Comparison of ENCODE assay signal across 9 mouse cellular contexts in genomic region chr2:75137133-75137982, GRCm38 (mm10).
DNase-seq lines count a peak whose midpoint lies in the region; ATAC-seq and TF ChIP-seq lines count a peak whose summit lies in the region.
"Had no signal": no experiment of that assay in that cellular context is flagged by ENCODE, and none has a peak within 500 bp of the region (broad histone marks: within the 10 kb centered on the region; RNA-seq: fewer than 3 reads in every experiment).

No protein-coding gene starts in this region.

- 0 out of 2 replicates have a peak, but pooled peaks cover 6% of the 10 kb centered on the region for H3K4me1 ChIP-seq in lung, postnatal 0 days (ENCODE audit: insufficient read depth, low read depth, low read length)
- H3K4me1 ChIP-seq in embryonic facial prominence, embryonic 15.5 days, result peaks cover 10% of the 10 kb centered on the region
- peaks cover 21% of the 10 kb centered on the region for H3K4me1 ChIP-seq in hindbrain, embryonic 15.5 days (replicated peaks)
- H3K4me1 ChIP-seq in liver, embryonic 13.5 days (replicated peaks), result 0 out of 2 replicates have a peak, but pooled peaks cover 6% of the 10 kb centered on the region
- H3K4me1 ChIP-seq in testis, adult 2 months (ENCODE audit: control insufficient read depth, insufficient read depth, low read length), result peaks cover 4% of the 10 kb centered on the region

- peak; percentile 5; the same call in 1 of the 2 replicates for ATAC-seq in lung, postnatal 0 days
- ATAC-seq in embryonic facial prominence, embryonic 15.5 days (ENCODE audit: insufficient number of reproducible peaks, low FRiP score, low TSS enrichment, low read depth), result peak; percentile 54; the same call in 1 of the 2 replicates
- peak; percentile 23; the same call in 1 of the 2 replicates for ATAC-seq in hindbrain, embryonic 15.5 days (ENCODE audit: low FRiP score, low read depth)
- ATAC-seq in liver, embryonic 13.5 days (ENCODE audit: low read depth), result no peak
- ATAC-seq in inflammation-experienced regulatory T-cells, adult 6 months, result no peak

- H3K9ac ChIP-seq in lung, postnatal 0 days (replicated peaks; ENCODE audit: low read depth), result no peak overlapping the region
- no peak overlapping the region for H3K9ac ChIP-seq in embryonic facial prominence, embryonic 15.5 days
- peak overlapping the region; percentile 54 for H3K9ac ChIP-seq in hindbrain, embryonic 15.5 days
- H3K9ac ChIP-seq in liver, embryonic 13.5 days, result no peak overlapping the region

- H3K4me2 ChIP-seq in lung, postnatal 0 days (replicated peaks; ENCODE audit: low read depth, low read length), result peak overlapping the region; percentile 53
- H3K4me2 ChIP-seq in embryonic facial prominence, embryonic 15.5 days (replicated peaks), result peak overlapping the region; percentile 76
- peak overlapping the region; percentile 92 for H3K4me2 ChIP-seq in hindbrain, embryonic 15.5 days
- H3K4me2 ChIP-seq in liver, embryonic 13.5 days, result peak overlapping the region; percentile 57

- no peak for TF ChIP-seq EP300 in lung, postnatal 0 days (IDR thresholded peaks at IDR 0.05)

- no peaks in the 10 kb centered on the region for H3K36me3 ChIP-seq in lung, postnatal 0 days (ENCODE audit: insufficient read depth, low read length)
- no peaks in the 10 kb centered on the region for H3K36me3 ChIP-seq in embryonic facial prominence, embryonic 15.5 days
- no peaks in the 10 kb centered on the region for H3K36me3 ChIP-seq in hindbrain, embryonic 15.5 days
- H3K36me3 ChIP-seq in liver, embryonic 13.5 days, result no peaks in the 10 kb centered on the region
- H3K36me3 ChIP-seq in testis, adult 2 months (ENCODE audit: control insufficient read depth, insufficient read depth, low read length), result no peaks in the 10 kb centered on the region

- no peak overlapping the region for H3K27ac ChIP-seq in lung, postnatal 0 days (ENCODE audit: low read length)
- no peak overlapping the region for H3K27ac ChIP-seq in embryonic facial prominence, embryonic 15.5 days (replicated peaks)
- no peak overlapping the region for H3K27ac ChIP-seq in hindbrain, embryonic 15.5 days (replicated peaks)
- no peak overlapping the region for H3K27ac ChIP-seq in liver, embryonic 13.5 days
- no peak overlapping the region; the same call in 1 of the 2 replicates for H3K27ac ChIP-seq in testis, adult 2 months (ENCODE audit: control insufficient read depth, insufficient read depth, low read depth, low read length)

- no peak for TF ChIP-seq POLR2A in testis, adult 2 months (IDR thresholded peaks at IDR 0.05; ENCODE audit: control insufficient read depth, low read depth, low read length)

- no peaks in the 10 kb centered on the region for H3K9me3 ChIP-seq in lung, postnatal 0 days (ENCODE audit: low read length)
- H3K9me3 ChIP-seq in embryonic facial prominence, embryonic 15.5 days (replicated peaks), result no peaks in the 10 kb centered on the region
- no peaks in the 10 kb centered on the region for H3K9me3 ChIP-seq in hindbrain, embryonic 15.5 days
- H3K9me3 ChIP-seq in liver, embryonic 13.5 days (replicated peaks), result no peaks in the 10 kb centered on the region

- peak overlapping the region; percentile 34 for H3K4me3 ChIP-seq in lung, postnatal 0 days (ENCODE audit: low read depth, low read length)
- peak overlapping the region; percentile 36 for H3K4me3 ChIP-seq in embryonic facial prominence, embryonic 15.5 days (replicated peaks)
- peak overlapping the region; percentile 41 for H3K4me3 ChIP-seq in hindbrain, embryonic 15.5 days
- H3K4me3 ChIP-seq in liver, embryonic 13.5 days (replicated peaks), result peak overlapping the region; percentile 32
- H3K4me3 ChIP-seq in testis, adult 2 months (ENCODE audit: control insufficient read depth, low read depth, low read length), result peak overlapping the region; percentile 70
- H3K4me3 ChIP-seq: myocyte had no signal

- H3K27me3 ChIP-seq in lung, postnatal 0 days (replicated peaks; ENCODE audit: insufficient read depth, low read length), result peaks cover 44% of the 10 kb centered on the region
- peaks cover 72% of the 10 kb centered on the region for H3K27me3 ChIP-seq in embryonic facial prominence, embryonic 15.5 days
- peaks cover 56% of the 10 kb centered on the region for H3K27me3 ChIP-seq in hindbrain, embryonic 15.5 days
- H3K27me3 ChIP-seq in liver, embryonic 13.5 days, result peaks cover 56% of the 10 kb centered on the region
- no peaks in the 10 kb centered on the region; the same call in 1 of the 2 replicates for H3K27me3 ChIP-seq in testis, adult 2 months (ENCODE audit: control insufficient read depth, insufficient read depth, low read length)

- WGBS in lung, postnatal 0 days, result 3% methylated on average over 42 of the region's 42 CpGs
- 2% methylated on average over 42 of the region's 42 CpGs for WGBS in embryonic facial prominence, embryonic 15.5 days
- WGBS in hindbrain, embryonic 15.5 days, result 2% methylated on average over 42 of the region's 42 CpGs
- WGBS in liver, embryonic 13.5 days (ENCODE audit: insufficient replicate concordance), result 4% methylated on average over 41 of the region's 42 CpGs

- DNase-seq in lung, postnatal 0 days (ENCODE audit: low spot score), result no peak
- DNase-seq in lung, postnatal 14 days, result no peak
- DNase-seq in liver, embryonic 13.5 days, result no peak
- DNase-seq in thymus, postnatal 14 days, result no peak

- no peak for TF ChIP-seq CTCF in lung, postnatal 0 days (IDR thresholded peaks at IDR 0.05)
- TF ChIP-seq CTCF in testis, adult 2 months (IDR thresholded peaks at IDR 0.05; ENCODE audit: control insufficient read depth, insufficient read depth, insufficient replicate concordance, low read depth, low read length), result no peak

Comparison
In these comparisons a context has a peak if more than half of its experiments do, and no peak if none do; other contexts are left out.
1. ATAC-seq: peak in lung, postnatal 0 days (single experiment), embryonic facial prominence, embryonic 15.5 days (single experiment) and hindbrain, embryonic 15.5 days (single experiment); none in liver, embryonic 13.5 days (single experiment) and inflammation-experienced regulatory T-cells, adult 6 months (single experiment).
2. Peak in every context shown above with its lines, with median percentiles within 50 percentile points of each other: H3K4me2 ChIP-seq and H3K4me3 ChIP-seq.